Mouse (Mus musculus): ENCODE results near the gene Tmem102.

DNA sequence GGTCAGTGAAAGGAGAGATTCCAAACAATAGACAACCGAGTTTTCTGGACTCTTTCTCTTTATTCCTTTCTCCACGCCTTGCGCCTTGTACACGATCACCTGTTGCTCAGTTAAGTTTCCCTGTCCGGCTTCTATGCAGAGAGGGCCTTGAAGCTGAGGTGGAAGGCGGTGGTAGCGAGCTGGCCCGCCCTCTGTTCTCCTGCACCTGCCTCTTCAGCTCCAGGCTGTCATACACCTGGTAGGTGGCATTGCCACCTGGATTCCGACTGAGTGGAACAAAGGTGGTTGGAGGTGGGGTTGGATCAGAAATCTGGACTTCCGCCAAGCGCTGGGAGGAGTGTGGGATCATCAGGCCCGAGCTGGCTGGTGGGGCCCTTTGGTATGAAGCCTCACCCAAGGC is 11.1 kb upstream of the Tmem102 start:
- no peak for TF ChIP-seq CTCF (IDR thresholded peaks at IDR 0.05; ENCODE audit: borderline replicate concordance, insufficient read depth, low read depth, low read length)
- no peak for TF ChIP-seq POLR2A (IDR thresholded peaks at IDR 0.05; ENCODE audit: borderline replicate concordance, insufficient read depth, low read length)

Data from cerebellum, adult 2 months (tissue).